Mouse (Mus musculus) frontal cortex, postnatal 25 days (tissue): ENCODE measurements at regions not wholly inside any gene's neighbourhood (a gene's known extent, or its start where the extent isn't known, plus 50 kb on each side); places are given as distances from the start of the nearest gene placed in this dataset.
"Not testable (repeated sequence)": the region's sequence is repeated elsewhere in the genome, so short reads cannot be mapped to it uniquely, and the experiment has no call there.

ENCODE experiments used
- DNase-seq, 2 experiments: peaks; one replicate each; pipeline ENCODE4 v3.0.0; 2022; ENCODE audit warnings: low spot score in 2 of 2

- DNase-seq = no peak
Measured at GRCm38 (mm10) chr15:92997933-92998332, 277.0 kb downstream of the Gxylt1 start.

DNA sequence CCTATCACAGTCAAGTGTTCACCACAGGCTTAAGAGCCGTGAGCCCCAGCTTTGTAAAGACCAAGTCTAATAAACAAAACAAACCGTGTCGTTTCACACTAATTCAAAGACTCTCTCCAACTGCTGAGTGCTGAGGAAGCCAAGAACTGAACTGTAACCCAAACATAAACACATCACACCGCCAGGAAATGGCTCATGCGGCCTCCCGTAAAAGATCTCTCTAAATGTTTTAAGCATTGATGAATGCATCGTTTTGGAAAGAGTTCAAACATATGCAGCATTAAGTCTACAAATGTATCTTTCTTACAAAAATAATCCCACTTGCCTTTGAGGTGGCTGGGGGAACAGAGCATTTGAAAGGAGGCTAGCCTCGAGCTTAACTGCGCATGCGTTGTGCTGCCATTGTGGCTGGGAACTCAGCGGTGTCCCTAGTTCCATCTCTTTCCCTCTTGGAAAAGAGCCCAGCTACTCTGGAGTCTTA is 280.7 kb downstream of the Gxylt1 start:
- DNase-seq = peak in 1 of 2 experiments; percentile 10

DNA sequence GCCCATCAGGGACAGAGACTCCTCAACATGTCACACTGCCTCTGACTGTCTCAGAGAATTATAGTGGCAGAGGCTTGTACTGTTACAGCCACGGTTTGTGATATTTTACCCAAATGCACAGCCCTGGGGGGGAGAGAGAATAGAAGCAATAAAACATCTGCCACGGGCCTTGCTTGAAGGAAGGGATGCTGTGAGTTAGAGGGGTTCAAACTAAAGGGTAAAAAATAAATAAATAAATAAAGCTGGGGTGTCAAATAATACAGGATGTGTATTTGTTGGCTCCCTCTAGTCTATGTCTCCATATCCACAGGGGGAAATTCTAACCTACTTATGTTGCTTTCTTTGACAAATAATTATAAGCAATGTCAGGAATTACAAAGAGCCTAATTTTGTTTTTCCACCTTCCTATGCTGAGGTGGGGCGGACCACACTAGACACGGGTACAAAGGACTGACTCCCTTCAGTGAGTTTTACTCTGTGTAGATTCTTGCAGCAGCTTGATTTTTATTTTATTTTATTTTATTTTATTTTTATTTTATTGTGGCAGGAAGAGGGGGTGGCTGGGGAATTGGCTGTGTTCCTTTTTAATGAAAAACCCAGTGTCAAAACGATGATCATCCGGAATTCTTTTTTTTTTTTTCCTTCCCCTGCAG is 281.3 kb downstream of the Gxylt1 start:
- DNase-seq = no peak

DNA sequence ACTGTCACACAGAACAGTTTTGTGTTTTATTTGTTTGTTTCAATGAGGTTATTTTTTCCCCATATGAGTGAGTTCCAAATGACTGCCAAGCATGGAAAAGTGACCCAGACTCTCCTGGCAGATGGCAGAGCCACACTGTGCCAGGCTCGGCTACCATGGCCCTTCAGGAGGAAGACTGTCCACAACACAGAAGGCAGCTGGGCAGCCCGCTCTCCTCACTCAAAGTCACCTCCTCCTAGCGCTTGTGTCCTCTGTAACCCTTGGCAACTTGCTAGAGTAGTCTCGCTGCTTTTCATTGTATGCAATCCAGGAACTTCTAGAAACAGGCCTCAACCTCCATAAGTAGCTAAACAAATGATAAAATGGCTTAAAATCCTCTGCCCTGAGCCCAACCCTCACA is 299.2 kb downstream of the Gxylt1 start:
- no peak for DNase-seq

- peak in 1 of 2 experiments; percentile 10 for DNase-seq
Measured at GRCm38 (mm10) chr15:92974931-92975330, 300.0 kb downstream of the Gxylt1 start.

DNA sequence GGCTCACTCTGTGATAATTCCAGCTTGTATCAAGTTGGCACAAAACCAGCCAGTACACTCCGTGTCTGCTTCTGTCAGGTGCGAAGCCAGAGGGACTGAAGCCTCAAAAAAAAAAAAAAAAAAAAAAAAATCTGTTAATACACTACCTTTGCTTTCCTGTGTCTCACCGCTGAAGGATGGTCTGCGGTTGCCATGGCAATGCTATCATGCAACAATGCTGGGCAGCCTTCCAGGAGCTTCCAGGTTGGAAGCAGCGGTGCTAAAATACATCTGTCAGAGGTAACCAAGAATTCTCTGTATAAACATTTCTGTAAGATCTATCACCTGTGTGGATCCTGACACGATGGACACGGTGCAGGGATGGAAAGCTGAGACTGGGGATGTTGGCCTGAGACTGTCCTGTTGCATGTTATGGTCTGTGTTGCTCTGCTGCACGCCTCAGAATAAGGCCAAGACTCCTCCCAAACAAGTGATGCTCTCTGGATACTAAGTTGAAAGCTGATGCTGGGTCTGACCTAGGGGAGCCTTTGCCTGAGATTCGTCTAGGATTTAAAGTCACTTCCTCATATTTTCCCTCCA is 301.2 kb downstream of the Gxylt1 start:
- DNase-seq = no peak

DNA sequence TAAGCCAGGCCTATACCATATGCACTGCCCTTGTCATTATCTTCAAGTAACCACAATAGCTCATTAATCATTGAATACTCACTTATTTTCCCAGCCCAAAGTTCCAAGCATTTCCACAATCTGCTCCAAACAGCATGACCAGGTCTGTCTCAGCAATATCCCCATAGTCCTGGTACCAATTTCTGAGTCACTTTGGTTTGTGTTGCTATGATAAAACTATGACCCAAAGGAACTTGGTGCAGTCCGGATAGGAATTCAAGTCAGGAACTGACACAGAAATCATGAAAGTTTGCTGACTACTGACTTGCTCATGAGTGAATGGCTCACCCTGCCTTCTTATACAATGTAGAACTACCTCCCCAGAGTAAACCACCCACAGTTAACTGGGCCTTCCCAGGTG is 309.4 kb downstream of the Gxylt1 start:
- DNase-seq = no peak

GRCm38 (mm10) chr15:92964901-92965300 is 310.1 kb downstream of the Gxylt1 start:
- DNase-seq = no peak

GRCm38 (mm10) chr15:92964131-92964530 is 310.8 kb downstream of the Gxylt1 start:
- DNase-seq = no peak

- not testable (repeated sequence) for DNase-seq
Measured at GRCm38 (mm10) chr15:92950912-92951311, 324.1 kb downstream of the Gxylt1 start.

DNA sequence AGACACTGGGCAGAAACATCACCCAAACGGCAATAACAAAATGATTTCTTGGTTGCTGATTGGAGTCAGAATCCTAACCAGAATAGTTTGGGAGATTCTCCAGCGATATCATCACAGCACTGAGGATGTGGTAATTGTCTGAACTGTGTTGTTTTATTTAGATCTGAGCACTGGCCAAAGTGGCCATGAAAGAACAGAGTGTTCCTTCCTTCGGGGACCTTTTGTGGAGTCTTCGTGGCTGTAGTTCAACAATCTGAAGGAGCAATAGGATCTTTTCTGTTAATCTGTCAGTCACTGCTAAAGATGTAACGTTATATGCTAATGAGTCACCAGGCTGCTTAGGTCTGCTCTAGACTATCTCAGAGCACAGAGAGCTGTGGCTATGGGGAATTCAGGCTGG is 328.8 kb downstream of the Gxylt1 start:
- DNase-seq = no peak

DNA sequence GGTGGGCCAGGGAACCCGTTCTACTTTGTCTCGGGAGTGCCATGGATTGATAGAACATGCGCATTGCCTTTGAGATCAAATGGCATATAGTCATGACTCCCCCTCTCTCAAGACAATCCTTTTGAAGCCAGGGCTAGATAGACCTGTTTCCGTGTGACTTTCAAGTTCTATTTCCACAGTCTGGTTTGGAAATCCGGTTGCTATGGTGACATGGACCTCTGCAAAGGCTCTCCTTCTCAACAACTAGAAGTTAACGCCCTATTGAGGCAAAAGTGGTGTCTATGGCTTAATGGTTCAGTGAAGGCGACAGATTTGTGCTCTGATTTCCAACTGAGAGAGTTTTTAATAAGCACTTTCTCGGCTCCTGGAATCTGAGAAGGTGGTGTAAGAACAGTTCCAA is 371.2 kb downstream of the Gxylt1 start:
- no peak for DNase-seq

DNA sequence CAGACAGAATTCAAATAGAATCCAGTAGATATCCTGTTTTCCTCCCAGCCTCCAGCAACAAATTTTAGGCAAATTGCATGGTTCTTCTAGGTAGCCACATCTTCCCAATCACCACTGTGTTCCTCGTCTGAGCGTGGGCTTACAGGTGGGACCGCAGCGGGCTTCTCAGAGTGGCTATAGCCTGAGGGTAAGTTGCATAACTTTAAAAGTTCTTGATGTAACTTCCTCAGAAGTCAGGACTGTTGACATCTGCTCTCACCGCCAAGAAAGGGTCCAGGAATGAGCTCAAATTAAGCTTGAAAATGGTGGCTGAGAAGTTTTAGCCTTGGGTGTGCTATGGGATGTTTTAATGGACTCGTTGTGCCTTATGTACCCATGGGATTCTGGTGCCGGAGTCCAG is 377.7 kb downstream of the Gxylt1 start:
- DNase-seq = no peak

DNA sequence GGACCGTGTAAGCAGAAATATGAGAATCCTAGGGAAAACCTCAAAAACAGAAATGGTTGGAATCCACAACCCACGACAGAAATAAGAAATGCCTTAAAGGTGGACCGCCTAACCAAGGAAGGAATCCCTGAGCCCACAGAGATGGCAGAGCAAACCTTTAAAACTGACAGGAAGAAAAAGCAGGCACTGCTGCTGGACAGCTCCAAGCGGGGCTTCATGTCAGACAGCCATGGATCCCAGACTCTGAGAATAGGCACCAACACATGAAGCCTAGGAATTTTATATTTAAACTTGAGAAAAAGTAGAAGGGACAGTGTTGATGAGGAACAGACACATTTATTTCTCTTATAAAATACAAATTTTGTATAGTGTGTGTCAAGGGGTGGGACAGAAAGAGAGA is 379.1 kb downstream of the Gxylt1 start:
- DNase-seq = no peak

GRCm38 (mm10) chr15:92876438-92876837 is 398.5 kb downstream of the Gxylt1 start:
- no peak for DNase-seq

GRCm38 (mm10) chr15:92864106-92864505 is 410.9 kb downstream of the Gxylt1 start:
- DNase-seq = no peak

DNA sequence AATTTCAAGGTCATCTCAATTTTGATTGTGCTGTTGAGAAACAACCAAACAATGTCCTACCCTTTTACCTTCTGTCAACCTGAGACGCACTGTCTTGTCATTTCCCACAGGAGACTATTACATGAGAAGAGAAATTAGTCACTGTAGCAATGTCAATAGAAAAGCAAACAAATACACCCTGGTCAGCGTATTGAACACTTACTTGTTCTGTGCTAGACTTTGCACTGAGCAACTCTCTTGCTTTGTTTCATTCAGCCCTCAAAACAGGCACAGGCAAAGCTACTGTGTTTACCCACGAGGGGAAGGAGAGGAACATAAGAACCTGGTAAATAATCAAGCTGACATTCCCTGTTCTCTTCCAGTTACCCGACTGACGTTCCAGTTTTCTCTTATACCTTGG is 424.1 kb downstream of the Gxylt1 start:
- no peak for DNase-seq

DNA sequence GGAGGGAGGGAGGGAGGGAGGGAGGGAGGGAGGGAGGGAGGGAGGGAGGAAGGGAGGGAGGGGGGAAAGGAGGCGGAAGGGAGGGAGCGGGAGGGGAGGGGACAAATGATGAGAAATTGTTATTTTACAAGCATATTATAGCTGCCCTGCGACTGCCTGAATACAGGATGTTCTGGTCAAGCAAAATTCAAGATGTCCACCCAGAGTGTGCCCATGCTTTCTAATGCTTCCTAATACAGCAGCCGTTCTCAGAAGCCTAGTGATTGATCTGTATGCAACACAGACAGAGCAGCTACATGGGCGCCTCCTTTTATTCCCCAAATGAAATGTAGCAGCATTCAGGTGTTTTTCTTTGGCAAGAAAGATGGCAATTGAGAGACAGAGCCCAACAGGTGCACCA is 434.9 kb downstream of the Gxylt1 start:
- no peak for DNase-seq

DNA sequence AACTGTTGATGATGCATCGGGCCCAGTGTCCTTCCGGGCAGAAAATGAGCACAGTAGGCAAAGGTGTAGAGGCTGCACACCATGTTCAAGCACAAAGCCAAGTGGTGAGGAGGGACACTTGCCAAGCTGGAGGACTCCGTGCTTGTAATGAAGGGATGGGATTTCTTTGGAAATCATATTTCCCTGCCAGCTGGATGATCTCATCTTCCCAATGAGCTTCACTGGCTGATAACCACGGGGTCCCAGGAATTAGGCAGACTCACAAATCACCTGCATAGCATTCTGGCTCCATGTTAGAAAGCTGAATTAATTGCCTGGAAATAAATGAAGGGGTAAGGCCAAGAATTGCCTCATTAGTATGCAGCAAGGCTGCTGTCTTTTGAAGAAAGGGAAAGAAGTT is 435.4 kb downstream of the Gxylt1 start:
- DNase-seq = no peak

DNA sequence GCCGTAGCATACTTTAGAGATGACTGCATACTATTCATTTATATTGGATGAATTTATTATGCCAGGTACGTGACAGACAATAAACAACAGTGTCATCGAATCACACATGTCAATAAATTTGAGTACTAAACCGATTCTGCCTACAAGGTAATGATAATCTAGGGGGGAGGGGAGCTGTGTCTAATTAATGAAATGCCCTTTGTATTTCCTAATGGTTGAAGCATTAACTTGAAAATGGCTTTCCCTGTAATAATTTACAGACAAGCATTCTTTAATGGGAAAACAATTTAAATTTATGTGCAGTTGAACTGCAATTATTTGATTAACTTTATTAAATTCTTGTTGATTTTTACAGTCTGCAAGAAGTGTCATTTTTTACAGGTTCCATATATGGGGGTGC is 429.5 kb downstream of the Pdzrn4 start:
- DNase-seq = no peak
